Mouse (Mus musculus): ENCODE data around the gene Krt13.

The Krt13 gene

GRCm38 (mm10) chr11:100112935-100113741, 8.2 kb downstream of the Krt13 start:
- DNase-seq (ENCODE audit: low spot score) = no peak

- no peak for DNase-seq (ENCODE audit: low spot score)
These were observed 15.7 kb downstream of the Krt13 start, which contains the start of gene Krt36 for GRCm38 (mm10) chr11:100105576-100106122. Gene Krt36 (minus strand): TSS chr11:100105626.

- DNase-seq (ENCODE audit: low spot score) = no peak
These were observed 18.5 kb downstream of the Krt13 start for GRCm38 (mm10) chr11:100102693-100103429.

- DNase-seq (ENCODE audit: low spot score) = peak; percentile 75
These were observed 21.0 kb downstream of the Krt13 start for GRCm38 (mm10) chr11:100100391-100100790.

GRCm38 (mm10) chr11:100097819-100098218, 23.5 kb downstream of the Krt13 start:
- DNase-seq (ENCODE audit: low spot score) = no peak

GRCm38 (mm10) chr11:100096141-100096540, 25.2 kb downstream of the Krt13 start, which contains the start of gene Krt35:
Gene Krt35 (minus strand): TSS chr11:100096241.
- DNase-seq (ENCODE audit: low spot score) = no peak

- no peak for DNase-seq (ENCODE audit: low spot score)
These were observed 32.9 kb downstream of the Krt13 start for GRCm38 (mm10) chr11:100088378-100089025.

GRCm38 (mm10) chr11:100087861-100088260, 33.5 kb downstream of the Krt13 start, which contains the start of gene Krt32:
Gene Krt32 (minus strand): TSS chr11:100088226.
- DNase-seq (ENCODE audit: low spot score) = no peak

- DNase-seq (ENCODE audit: low spot score) = peak; percentile 6
These were observed 47.5 kb downstream of the Krt13 start for GRCm38 (mm10) chr11:100073873-100074272.
